Mouse (Mus musculus) ES-E14 (cell line): ENCODE data around the gene Kcnh2. TPM values are rescaled to one million over a fixed set of nuclear protein-coding genes. Genes with fewer than 3 reads are reported as not detected.
A peak's percentile ranks its signal among the peaks of the same experiment; 100 is the strongest.

ENCODE experiments used
- DNase-seq: peaks from one replicate; pipeline ENCODE4 v3.0.0-alpha.2; 2013; ENCODE audit warnings: low read depth, low spot score
- H3K27ac ChIP-seq: 2 replicates; pipeline ENCODE4 v1.5.1; 2012; ENCODE audit warnings: low read depth, mild to moderate bottlenecking, low read length, moderate library complexity, mixed read lengths; ENCODE audit not compliant: poor library complexity, insufficient read depth, severe bottlenecking
- H3K36me3 ChIP-seq: 2 replicates; pipeline ENCODE4 v1.6.1; 2012; ENCODE audit warnings: mild to moderate bottlenecking, low read length, moderate library complexity, mixed read lengths; ENCODE audit not compliant: control insufficient read depth, poor library complexity, insufficient read depth, severe bottlenecking
- H3K4me1 ChIP-seq, 2 experiments: fragments of 150-350 bp in 1 of 2; sonication (generic) in 1 of 2; 2 replicates each; pipeline ENCODE4 v1.6.1; 2012; ENCODE audit warnings: low read length in 2 of 2, mild to moderate bottlenecking in 1 of 2, mixed read lengths in 1 of 2; ENCODE audit not compliant: control insufficient read depth in 2 of 2, insufficient read depth in 2 of 2, poor library complexity in 1 of 2
- H3K4me3 ChIP-seq, 2 experiments: fragments of 150-350 bp in 1 of 2; sonication (generic) in 1 of 2; 2 replicates each; pipeline ENCODE4 v1.5.1; 2012; ENCODE audit warnings: low read length in 2 of 2, low read depth in 1 of 2, mild to moderate bottlenecking in 1 of 2, mixed read lengths in 1 of 2; ENCODE audit not compliant: insufficient read depth in 1 of 2, poor library complexity in 1 of 2, severe bottlenecking in 1 of 2
- H3K9ac ChIP-seq: 2 replicates; pipeline ENCODE4 v1.6.1; 2012; ENCODE audit warnings: low read depth, mild to moderate bottlenecking, low read length, mixed read lengths; ENCODE audit not compliant: poor library complexity, insufficient read depth, severe bottlenecking
- H3K9me3 ChIP-seq: fragments of 150-350 bp; sonication (generic); 2 replicates; pipeline ENCODE4 v1.6.1; 2012; ENCODE audit warnings: low read depth, mild to moderate bottlenecking, low read length; ENCODE audit not compliant: control insufficient read depth, insufficient read depth
- CHD2 ChIP-seq: IDR thresholded peaks from 2 replicates; pipeline ENCODE4 v1.6.1; 2014; ENCODE audit warnings: mild to moderate bottlenecking, low read depth, low read length, inconsistent platforms
- HCFC1 ChIP-seq: IDR thresholded peaks from 2 replicates; pipeline ENCODE4 v1.6.1; 2012; ENCODE audit warnings: low read length, inconsistent platforms, borderline replicate concordance; ENCODE audit not compliant: insufficient read depth
- MAFK ChIP-seq: IDR thresholded peaks from 2 replicates; pipeline ENCODE4 v1.6.1; 2014; ENCODE audit warnings: mild to moderate bottlenecking, low read depth, low read length, inconsistent platforms; ENCODE audit not compliant: insufficient read depth
- ZC3H11A ChIP-seq: IDR thresholded peaks from 2 replicates; pipeline ENCODE4 v1.6.1; 2012; ENCODE audit warnings: low read depth, mild to moderate bottlenecking, inconsistent platforms, low read length, borderline replicate concordance
- ZNF384 ChIP-seq: IDR thresholded peaks from 2 replicates; pipeline ENCODE4 v1.6.1; 2012; ENCODE audit warnings: low read depth, low read length, inconsistent platforms
- in situ Hi-C, 2 experiments: fragments of 600-800 bp; cut with MboI; formaldehyde crosslinking; loops; one replicate each; pipeline ENCODE4 v1.15.1; 2025; ENCODE audit warnings: low sequenced_read_pairs in 2 of 2, inconsistent platforms in 1 of 2; ENCODE audit not compliant: unreplicated experiment in 2 of 2
- total RNA-seq: library from RNA; depleted of rRNA; stranded (reverse); fragments of 300-350 nt; gene quantifications from 2 replicates; pipeline ENCODE4 v1.2.3, GENCODE M21; 2012

Gene Kcnh2
- total RNA-seq, 1 experiment = 6.5 TPM

GRCm38 (mm10) chr5:24326166-24326841 lies 25.1 kb downstream of the Kcnh2 start:
- no peak overlapping the region for H3K4me3 ChIP-seq
- in situ Hi-C loops = no loop called here
- DNase-seq = no peak
- TF ChIP-seq MAFK = no peak
- TF ChIP-seq ZNF384 = no peak
- no peak for TF ChIP-seq ZC3H11A
- TF ChIP-seq CHD2 = no peak
- no peak for TF ChIP-seq HCFC1
- H3K9me3 ChIP-seq = no peaks in the 10 kb centered on the region
- H3K36me3 ChIP-seq = no peaks in the 10 kb centered on the region
- H3K4me1 ChIP-seq = peaks cover 0 to 22% of the 10 kb centered on the region in 2 experiments; a peak in 1 of 4 replicates
- H3K27ac ChIP-seq = no peak overlapping the region
- H3K9ac ChIP-seq = no peak overlapping the region; the same call in 1 of the 2 replicates

GRCm38 (mm10) chr5:24325251-24325650 lies 26.2 kb downstream of the Kcnh2 start:
- no peak overlapping the region for H3K27ac ChIP-seq
- peak overlapping the region; percentile 40 to 61 for H3K4me3 ChIP-seq
- H3K4me1 ChIP-seq = peaks cover 2 to 27% of the 10 kb centered on the region in 2 experiments; a peak in 2 of 4 replicates

GRCm38 (mm10) chr5:24321711-24322682 lies 29.4 kb downstream of the Kcnh2 start:
- no peak for DNase-seq
- no peak overlapping the region for H3K27ac ChIP-seq

More at GRCm38 (mm10) chr5:24325251-24325650, 26.2 kb downstream of the Kcnh2 start:
- TF ChIP-seq HCFC1 (no peak), MAFK (no peak), CHD2 (no peak), ZC3H11A (no peak), ZNF384 (no peak)
- H3K9ac ChIP-seq = peak overlapping the region; percentile 15
- no peaks in the 10 kb centered on the region for H3K9me3 ChIP-seq
- H3K36me3 ChIP-seq = no peaks in the 10 kb centered on the region
- peak; percentile 68 for DNase-seq
- in situ Hi-C loops = no loop called here

GRCm38 (mm10) chr5:24320894-24321293 lies 30.5 kb downstream of the Kcnh2 start:
- Histone ChIP-seq H3K4me1 (peaks cover 4 to 30% of the 10 kb centered on the region in 2 experiments; a peak in 2 of 4 replicates), H3K9me3 (no peaks in the 10 kb centered on the region), H3K4me3 (no peak overlapping the region), H3K27ac (no peak overlapping the region), H3K36me3 (no peaks in the 10 kb centered on the region), H3K9ac (no peak overlapping the region)
- no peak for DNase-seq
- in situ Hi-C loops = no loop called here
- TF ChIP-seq CHD2 (no peak), ZNF384 (no peak), MAFK (no peak), ZC3H11A (no peak), HCFC1 (no peak)

More at GRCm38 (mm10) chr5:24321711-24322682, 29.4 kb downstream of the Kcnh2 start:
- TF ChIP-seq ZC3H11A (no peak), CHD2 (no peak), ZNF384 (no peak), MAFK (no peak), HCFC1 (no peak)
- H3K4me1 ChIP-seq = peaks cover 4 to 30% of the 10 kb centered on the region in 2 experiments; a peak in 2 of 4 replicates
- H3K9ac ChIP-seq = no peak overlapping the region
- no peaks in the 10 kb centered on the region for H3K9me3 ChIP-seq
- in situ Hi-C loops = no loop called here
- H3K4me3 ChIP-seq = peak overlapping the region; percentile 43 to 45; a peak in 3 of 4 replicates
- H3K36me3 ChIP-seq = no peaks in the 10 kb centered on the region
